Mouse (Mus musculus): ENCODE data around the gene Imp3. TPM values are rescaled to one million over a fixed set of nuclear protein-coding genes. Genes with fewer than 3 reads are reported as not detected.

The Imp3 gene
- total and polyA plus RNA-seq, 3 experiments: 154 to 160 TPM; not detected in 1

DNA sequence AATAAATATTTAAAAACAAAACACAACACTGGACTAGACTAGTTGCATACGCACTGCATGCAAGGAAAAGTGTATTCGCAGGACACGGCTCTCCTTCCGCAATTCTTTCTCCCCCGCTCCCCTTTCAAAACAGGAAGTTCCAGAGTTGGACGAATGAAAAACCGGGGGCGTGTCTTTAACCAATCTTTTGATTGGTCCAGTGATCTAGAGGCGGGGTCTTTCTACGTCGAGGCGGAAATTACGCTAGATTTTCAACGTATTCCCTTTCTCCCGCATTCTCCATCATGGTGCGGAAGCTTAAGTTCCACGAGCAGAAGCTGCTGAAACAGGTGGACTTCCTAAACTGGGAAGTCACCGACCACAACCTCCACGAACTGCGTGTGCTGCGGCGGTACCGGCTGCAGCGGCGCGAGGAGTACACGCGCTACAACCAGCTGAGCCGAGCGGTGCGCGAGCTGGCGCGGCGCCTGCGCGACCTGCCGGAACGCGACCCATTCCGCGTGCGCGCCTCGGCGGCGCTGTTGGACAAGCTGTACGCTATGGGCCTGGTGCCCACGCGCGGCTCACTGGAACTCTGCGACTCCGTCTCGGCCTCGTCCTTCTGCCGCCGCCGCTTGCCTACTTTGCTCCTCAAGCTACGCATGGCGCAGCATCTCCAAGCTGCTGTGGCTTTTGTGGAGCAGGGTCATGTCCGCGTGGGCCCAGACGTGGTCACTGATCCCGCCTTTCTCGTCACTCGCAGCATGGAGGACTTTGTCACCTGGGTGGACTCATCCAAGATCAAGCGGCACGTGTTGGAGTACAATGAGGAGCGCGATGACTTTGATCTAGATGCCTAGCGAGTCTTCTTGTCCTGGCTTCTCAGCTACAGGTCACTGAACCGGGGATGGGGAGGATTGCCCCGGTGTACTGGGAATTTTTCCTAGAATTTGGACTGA is at the start of gene Imp3 (continued):
- TF ChIP-seq MAZ (IDR thresholded peaks at IDR 0.05; ENCODE audit: low read depth, low read length) (no peak), ELF1 (IDR thresholded peaks at IDR 0.05; ENCODE audit: low read depth, low read length) (peak; percentile 97), MYB (IDR thresholded peaks at IDR 0.05; ENCODE audit: low read depth, low read length) (peak; percentile 70), POLR2AphosphoS2 (IDR thresholded peaks at IDR 0.05; ENCODE audit: low read length) (peak; percentile 85; the same call in 1 of the 2 replicates), POLR2AphosphoS5 (IDR thresholded peaks at IDR 0.05; ENCODE audit: borderline replicate concordance, low read depth, low read length) (peak; percentile 36; the same call in 1 of the 2 replicates)

DNA sequence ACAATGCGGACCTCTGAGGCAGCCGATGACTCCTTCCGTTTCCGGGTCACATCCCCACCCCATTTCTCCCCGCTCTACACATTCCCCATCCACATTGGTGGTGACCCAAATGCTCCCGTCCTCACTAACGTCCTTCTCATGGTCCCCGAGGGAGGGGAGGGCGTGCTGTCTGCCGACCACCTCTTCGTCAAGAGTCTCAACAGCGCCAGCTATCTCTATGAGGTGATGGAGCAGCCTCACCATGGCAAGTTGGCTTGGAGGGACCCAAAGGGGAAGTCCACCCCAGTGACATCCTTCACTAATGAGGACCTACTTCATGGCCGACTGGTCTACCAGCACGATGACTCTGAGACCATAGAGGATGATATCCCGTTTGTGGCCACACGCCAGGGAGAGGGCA is 49.7 kb upstream of the Imp3 start:
- no peaks in the 10 kb centered on the region for H3K36me3 ChIP-seq (ENCODE audit: control insufficient read depth in 1 of 2, insufficient read depth in 2 of 2, low read length in 2 of 2)
- no peaks in the 10 kb centered on the region for H3K27me3 ChIP-seq (ENCODE audit: control insufficient read depth in 1 of 2, insufficient read depth in 2 of 2, low read length in 2 of 2)
- no peaks in the 10 kb centered on the region for H3K4me1 ChIP-seq (ENCODE audit: control insufficient read depth in 1 of 2, insufficient read depth in 2 of 2, low read length in 2 of 2)
- no peak for DNase-seq (ENCODE audit: low read depth, low spot score)
- TF ChIP-seq RCOR1 (IDR thresholded peaks at IDR 0.05; ENCODE audit: low read depth, low read length) (no peak), CTCF (IDR thresholded peaks at IDR 0.05 in 2 of 3, conservative IDR thresholded peaks at IDR 0.05 in 1 of 3; ENCODE audit: control insufficient read depth in 1 of 3, insufficient read depth in 1 of 3, low read depth in 2 of 3, low read length in 3 of 3, poor library complexity in 1 of 3, severe bottlenecking in 1 of 3) (no peak), ELF1 (IDR thresholded peaks at IDR 0.05; ENCODE audit: low read depth, low read length) (no peak), BHLHE40 (IDR thresholded peaks at IDR 0.05; ENCODE audit: borderline replicate concordance, low read depth, low read length) (no peak), EP300 (IDR thresholded peaks at IDR 0.05; ENCODE audit: low read depth in 1 of 2, low read length in 2 of 2) (no peak), NELFE (IDR thresholded peaks at IDR 0.05; ENCODE audit: low read depth, low read length) (no peak), TCF12 (IDR thresholded peaks at IDR 0.05; ENCODE audit: low read depth, low read length) (no peak), UBTF (IDR thresholded peaks at IDR 0.05; ENCODE audit: borderline replicate concordance, insufficient read depth, low read depth, low read length) (no peak), SIN3A (IDR thresholded peaks at IDR 0.05; ENCODE audit: low read length) (no peak), RAD21 (IDR thresholded peaks at IDR 0.05; ENCODE audit: low read depth, low read length) (no peak)
- H3K79me2 ChIP-seq (ENCODE audit: control insufficient read depth, insufficient read depth, low read length, poor library complexity): no peaks in the 10 kb centered on the region
- H3K4me3 ChIP-seq (ENCODE audit: control insufficient read depth in 1 of 2, insufficient read depth in 1 of 2, low read depth in 2 of 2, low read length in 2 of 2): no peak overlapping the region
- H3K27ac ChIP-seq (ENCODE audit: control insufficient read depth, low read depth, low read length): no peak overlapping the region
- no peak overlapping the region for H3K9ac ChIP-seq (ENCODE audit: control insufficient read depth, low read depth, low read length, poor library complexity, severe bottlenecking)
- H3K9me3 ChIP-seq (replicated peaks; ENCODE audit: insufficient read depth, low read length): no peaks in the 10 kb centered on the region

DNA sequence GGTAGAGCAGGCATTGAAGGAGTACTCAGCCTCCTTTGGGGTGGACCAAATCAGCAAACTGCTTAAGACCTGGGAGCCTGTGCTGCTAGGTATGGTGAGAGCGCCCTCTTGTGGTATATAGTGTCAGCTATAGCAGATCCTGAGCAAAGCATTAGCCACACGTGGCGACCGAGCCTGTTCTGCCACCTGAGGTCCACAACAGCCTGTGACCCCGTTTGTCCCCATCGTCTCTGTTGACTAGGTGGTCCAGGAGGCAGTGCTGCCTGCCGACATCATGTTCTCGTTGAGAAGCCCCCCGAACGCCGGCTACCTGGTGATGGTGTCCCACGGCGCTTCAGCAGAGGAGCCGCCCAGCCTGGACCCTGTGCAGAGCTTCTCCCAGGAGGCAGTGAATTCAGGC is 47.5 kb upstream of the Imp3 start:
- TF ChIP-seq CTCF (IDR thresholded peaks at IDR 0.05 in 2 of 3, conservative IDR thresholded peaks at IDR 0.05 in 1 of 3; ENCODE audit: control insufficient read depth in 1 of 3, insufficient read depth in 1 of 3, low read depth in 2 of 3, low read length in 3 of 3, poor library complexity in 1 of 3, severe bottlenecking in 1 of 3) (peak; percentile 86 to 95 (median 89)), TAL1 (IDR thresholded peaks at IDR 0.05; ENCODE audit: low read length) (no peak), ZC3H11A (IDR thresholded peaks at IDR 0.05; ENCODE audit: low read depth, low read length) (peak; percentile 43), SMC3 (IDR thresholded peaks at IDR 0.05; ENCODE audit: low read depth, low read length) (peak; percentile 73), MAX (IDR thresholded peaks at IDR 0.05; ENCODE audit: low read length) (peak; percentile 92), SIN3A (IDR thresholded peaks at IDR 0.05; ENCODE audit: low read length) (peak; percentile 76), NELFE (IDR thresholded peaks at IDR 0.05; ENCODE audit: low read depth, low read length) (no peak; the same call in 1 of the 2 replicates), POLR2A (IDR thresholded peaks at IDR 0.05; ENCODE audit: control insufficient read depth in 1 of 2, insufficient read depth in 1 of 2, low read depth in 1 of 2, low read length in 2 of 2, poor library complexity in 1 of 2) (peak in 1 of 2 experiments; percentile 38; a peak in 1 of 4 replicates), JUND (IDR thresholded peaks at IDR 0.05; ENCODE audit: low read depth, low read length) (no peak), USF2 (IDR thresholded peaks at IDR 0.05; ENCODE audit: borderline replicate concordance in 1 of 2, insufficient read depth in 1 of 2, low read depth in 1 of 2, low read length in 2 of 2) (no peak), MXI1 (IDR thresholded peaks at IDR 0.05; ENCODE audit: low read depth, low read length) (peak; percentile 95), RAD21 (IDR thresholded peaks at IDR 0.05; ENCODE audit: low read depth, low read length) (peak; percentile 82), MYC (IDR thresholded peaks at IDR 0.05; ENCODE audit: low read depth, low read length) (peak; percentile 97), EP300 (IDR thresholded peaks at IDR 0.05; ENCODE audit: low read depth in 1 of 2, low read length in 2 of 2) (no peak), E2F4 (IDR thresholded peaks at IDR 0.05; ENCODE audit: borderline replicate concordance, low read depth, low read length) (no peak), MAZ (IDR thresholded peaks at IDR 0.05; ENCODE audit: low read depth, low read length) (no peak), ZNF384 (IDR thresholded peaks at IDR 0.05; ENCODE audit: low read depth, low read length) (no peak)

More for the DNA sequence above, 47.5 kb upstream of the Imp3 start:
- Histone ChIP-seq H3K9me3 (replicated peaks; ENCODE audit: insufficient read depth, low read length) (no peaks in the 10 kb centered on the region), H3K4me3 (ENCODE audit: control insufficient read depth in 1 of 2, insufficient read depth in 1 of 2, low read depth in 2 of 2, low read length in 2 of 2) (peak overlapping the region; percentile 68 to 74), H3K27me3 (ENCODE audit: control insufficient read depth in 1 of 2, insufficient read depth in 2 of 2, low read length in 2 of 2) (no peaks in the 10 kb centered on the region), H3K27ac (ENCODE audit: control insufficient read depth, low read depth, low read length) (no peak overlapping the region), H3K4me1 (ENCODE audit: control insufficient read depth in 1 of 2, insufficient read depth in 2 of 2, low read length in 2 of 2) (no peaks in the 10 kb centered on the region), H3K36me3 (ENCODE audit: control insufficient read depth in 1 of 2, insufficient read depth in 2 of 2, low read length in 2 of 2) (no peaks in the 10 kb centered on the region), H3K9ac (ENCODE audit: control insufficient read depth, low read depth, low read length, poor library complexity, severe bottlenecking) (peak overlapping the region; percentile 73), H3K79me2 (ENCODE audit: control insufficient read depth, insufficient read depth, low read length, poor library complexity) (no peaks in the 10 kb centered on the region)
- peak; percentile 93 for DNase-seq (ENCODE audit: low read depth, low spot score)
